ENCODE assay signal across 26 mouse cellular contexts in the genomic region with DNA sequence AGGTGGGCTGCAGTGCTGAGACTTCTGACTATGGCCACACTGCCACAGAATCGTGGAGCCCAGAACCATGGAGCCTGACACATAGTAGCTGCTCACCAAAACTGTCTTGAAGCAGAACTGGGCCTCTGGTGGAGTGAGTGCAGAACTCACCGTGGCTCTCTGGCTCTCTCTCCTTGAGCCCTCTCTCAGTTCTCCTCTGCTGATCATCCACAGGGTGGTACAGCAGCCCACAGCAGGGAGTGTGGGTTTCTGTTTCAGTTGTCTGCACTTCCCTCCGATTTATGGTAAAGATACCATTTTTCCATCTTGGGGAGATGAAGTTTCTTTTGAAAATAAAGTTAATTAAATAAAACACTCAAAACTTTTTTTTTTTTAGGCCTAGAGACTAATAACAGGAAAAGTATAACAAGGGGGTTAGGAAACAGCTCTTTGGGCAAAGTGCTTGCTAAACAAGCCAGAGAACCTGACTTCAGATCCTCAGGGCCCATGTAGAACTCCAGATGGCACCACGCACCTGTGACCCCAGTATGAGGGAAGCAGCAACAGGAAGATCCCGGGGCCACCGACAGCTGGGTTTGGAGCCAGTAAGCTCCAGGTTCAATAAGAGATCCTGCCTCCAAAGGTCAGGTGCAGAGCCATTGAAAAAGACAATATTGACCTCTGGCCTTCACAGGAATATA. TPM values are rescaled to one million over a fixed set of nuclear protein-coding genes. Genes with fewer than 3 reads are reported as not detected.
DNase-seq lines count a peak whose midpoint lies in the region; ATAC-seq and TF ChIP-seq lines count a peak whose summit lies in the region.
"Had no signal": no experiment of that assay in that cellular context is flagged by ENCODE, and none has a peak within 500 bp of the region (broad histone marks: within the 10 kb centered on the region; RNA-seq: fewer than 3 reads in every experiment).

No protein-coding gene starts in this region.

- TF ChIP-seq RAD21 in CH12.LX (IDR thresholded peaks at IDR 0.05; ENCODE audit: low read depth, low read length), result peak; percentile 55

- peaks cover 51 to 72% of the 10 kb centered on the region in 2 experiments for H3K4me1 ChIP-seq in CH12.LX (ENCODE audit: control insufficient read depth in 1 of 2, insufficient read depth in 2 of 2)
- no peaks in the 10 kb centered on the region for H3K4me1 ChIP-seq in forebrain, postnatal 0 days (ENCODE audit: insufficient read depth)

- H3K27ac ChIP-seq in CH12.LX (ENCODE audit: insufficient read depth, low read depth), result peak overlapping the region; percentile 53
- no peak overlapping the region for H3K27ac ChIP-seq in forebrain, postnatal 0 days (ENCODE audit: low read depth, low read length)
- H3K27ac ChIP-seq: embryonic facial prominence, embryonic 13.5 days; forebrain, embryonic 12.5 days; gastrocnemius, adult 2 months; hindbrain, embryonic 10.5 days; hindbrain, postnatal 0 days; left cerebral cortex, adult 2 months; liver, embryonic 14.5 days; lung, embryonic 15.5 days; neural tube, embryonic 15.5 days had no signal

- dilution Hi-C loops in CH12.LX (cut with MboI; ENCODE audit: extremely low pct_ligation_motif_present, extremely low pct_unique_long_range_greater_than_20kb, low sequenced_read_pairs), result no loop called here

- TF ChIP-seq CTCF in CH12.LX (conservative IDR thresholded peaks at IDR 0.05 in 1 of 2, IDR thresholded peaks at IDR 0.05 in 1 of 2; ENCODE audit: low read depth in 2 of 2, low read length in 2 of 2), result peak in 1 of 2 experiments; percentile 54; a peak in 2 of 4 replicates
- TF ChIP-seq CTCF in forebrain, postnatal 0 days (IDR thresholded peaks at IDR 0.05; ENCODE audit: low read depth), result no peak

- ATAC-seq in forebrain, postnatal 0 days, result no peak
- ATAC-seq: hindbrain, postnatal 0 days; Patski had no signal

- WGBS in forebrain, postnatal 0 days, result 79% methylated on average over 6 of the region's 6 CpGs

- in situ Hi-C loops in CH12.LX (cut with MboI; ENCODE audit: low pct_ligation_motif_present, low pct_unique_long_range_greater_than_20kb, low sequenced_read_pairs), result no loop called here

- no peak for TF ChIP-seq POLR2A in CH12.LX (IDR thresholded peaks at IDR 0.05; ENCODE audit: low read depth, low read length)

- H3K4me2 ChIP-seq in CH12.LX (ENCODE audit: insufficient read depth, low read depth, poor library complexity, severe bottlenecking), result peak overlapping the region; percentile 26
- H3K4me2 ChIP-seq in forebrain, postnatal 0 days (ENCODE audit: low read depth), result no peak overlapping the region
- H3K4me2 ChIP-seq: embryonic facial prominence, embryonic 13.5 days; forebrain, embryonic 12.5 days; heart, embryonic 11.5 days; lung, embryonic 15.5 days; midbrain, embryonic 11.5 days; neural tube, embryonic 15.5 days had no signal

- no peak overlapping the region for H3K9ac ChIP-seq in CH12.LX (ENCODE audit: insufficient read depth, low read depth)
- no peak overlapping the region for H3K9ac ChIP-seq in forebrain, postnatal 0 days
- H3K9ac ChIP-seq: embryonic facial prominence, embryonic 13.5 days; forebrain, embryonic 12.5 days; liver, embryonic 14.5 days; lung, embryonic 15.5 days; neural tube, embryonic 15.5 days had no signal

- H3K79me2 ChIP-seq in CH12.LX (replicated peaks; ENCODE audit: control insufficient read depth, extremely low read depth, insufficient read depth, poor library complexity, severe bottlenecking), result no peaks in the 10 kb centered on the region

- H3K27me3 ChIP-seq in CH12.LX (replicated peaks), result no peaks in the 10 kb centered on the region
- no peaks in the 10 kb centered on the region for H3K27me3 ChIP-seq in forebrain, postnatal 0 days (ENCODE audit: insufficient read depth, low read length)
- H3K27me3 ChIP-seq: lung, embryonic 15.5 days; neural tube, embryonic 15.5 days; Patski had no signal

- peak overlapping the region in 1 of 3 experiments; percentile 19 for H3K4me3 ChIP-seq in CH12.LX (replicated peaks in 1 of 3; ENCODE audit: low read depth in 2 of 3, low read length in 2 of 3, poor library complexity in 1 of 3)
- H3K4me3 ChIP-seq in forebrain, postnatal 0 days (ENCODE audit: low read depth, low read length), result no peak overlapping the region
- H3K4me3 ChIP-seq: embryonic facial prominence, embryonic 13.5 days; erythroblast, embryonic 14.5 days; forebrain, embryonic 12.5 days; gastrocnemius, adult 2 months; hindbrain, embryonic 10.5 days; left cerebral cortex, adult 2 months; lung, embryonic 15.5 days; neural tube, embryonic 15.5 days had no signal

- peaks cover 4% of the 10 kb centered on the region for H3K9me3 ChIP-seq in CH12.LX (replicated peaks; ENCODE audit: low read length)
- H3K9me3 ChIP-seq in forebrain, postnatal 0 days (ENCODE audit: low read length), result no peaks in the 10 kb centered on the region
- H3K9me3 ChIP-seq: embryonic facial prominence, embryonic 13.5 days; forebrain, embryonic 12.5 days; hindbrain, embryonic 10.5 days; lung, embryonic 15.5 days; neural tube, embryonic 15.5 days had no signal

- DNase-seq in spleen, postnatal 36 days (ENCODE audit: low spot score in 2 of 2), result peak; percentile 57 to 60
- DNase-seq in spleen, postnatal 14 days (ENCODE audit: low spot score in 2 of 2), result no peak
- DNase-seq in CH12.LX (ENCODE audit: extremely low read depth), result peak; percentile 56
- peak; percentile 62 for DNase-seq in induced T-regulatory cell, adult 2 months (ENCODE audit: low read depth)
- DNase-seq in thymus, postnatal 4 days, result peak; percentile 58
- no peak for DNase-seq in forebrain, postnatal 0 days
- DNase-seq in frontal cortex, adult 2 months (ENCODE audit: extremely low spot score in 1 of 2, low spot score in 1 of 2), result no peak
- DNase-seq: adrenal gland, adult 8-10 months; cerebellum, adult 11-12 months; cerebellum, postnatal 14 days; embryo, embryonic 11 days; gastrocnemius, adult 2 months; kidney, adult 18-20 months; lung, postnatal 36 days had no signal

- peak; percentile 53 for TF ChIP-seq EP300 in CH12.LX (IDR thresholded peaks at IDR 0.05; ENCODE audit: low read length)

- peaks cover 0 to 4% of the 10 kb centered on the region in 2 experiments for H3K36me3 ChIP-seq in CH12.LX (replicated peaks in 1 of 2; ENCODE audit: control insufficient read depth in 1 of 2, insufficient read depth in 1 of 2, low read length in 1 of 2)
- H3K36me3 ChIP-seq in forebrain, postnatal 0 days (ENCODE audit: insufficient read depth), result no peaks in the 10 kb centered on the region
- H3K36me3 ChIP-seq: embryonic facial prominence, embryonic 13.5 days; forebrain, embryonic 12.5 days; hindbrain, embryonic 10.5 days; lung, embryonic 15.5 days; neural tube, embryonic 15.5 days had no signal

TF ChIP-seq in CH12.LX, 34 proteins besides CTCF, POLR2A, EP300 and RAD21 (continues in another document):
- TF ChIP-seq KAT2A (IDR thresholded peaks at IDR 0.05; ENCODE audit: insufficient replicate concordance, low read length) (no peak), PAX5 (IDR thresholded peaks at IDR 0.05; ENCODE audit: low read length) (no peak), HCFC1 (IDR thresholded peaks at IDR 0.05; ENCODE audit: low read depth, low read length) (no peak), MAZ (IDR thresholded peaks at IDR 0.05; ENCODE audit: low read depth, low read length) (no peak), MAX (IDR thresholded peaks at IDR 0.05; ENCODE audit: low read length) (0 out of 2 replicates have a peak, but pooled peaks have one; percentile 3), ZMIZ1 (IDR thresholded peaks at IDR 0.05; ENCODE audit: low read depth, low read length) (no peak), CHD2 (IDR thresholded peaks at IDR 0.05; ENCODE audit: low read length) (no peak), IRF4 (IDR thresholded peaks at IDR 0.05; ENCODE audit: low read depth, low read length) (peak; percentile 79), USF1 (IDR thresholded peaks at IDR 0.05; ENCODE audit: low read depth, low read length) (no peak), ELF1 (IDR thresholded peaks at IDR 0.05; ENCODE audit: low read depth, low read length) (no peak), MAFK (IDR thresholded peaks at IDR 0.05; ENCODE audit: insufficient replicate concordance, low read length) (no peak), JUND (conservative IDR thresholded peaks at IDR 0.05; ENCODE audit: low read depth, low read length) (peak; percentile 28; the same call in 1 of the 2 replicates), ETS1 (conservative IDR thresholded peaks at IDR 0.05; ENCODE audit: low read depth, low read length) (0 out of 2 replicates have a peak, but pooled peaks have one; percentile 10), BHLHE40 (IDR thresholded peaks at IDR 0.05; ENCODE audit: low read depth, low read length) (peak; percentile 43; the same call in 1 of the 2 replicates), NELFE (IDR thresholded peaks at IDR 0.05; ENCODE audit: low read depth, low read length) (no peak), POLR2AphosphoS2 (IDR thresholded peaks at IDR 0.05; ENCODE audit: low read depth, low read length) (no peak), USF2 (conservative IDR thresholded peaks at IDR 0.05; ENCODE audit: low read depth, low read length) (no peak), ZKSCAN1 (IDR thresholded peaks at IDR 0.05; ENCODE audit: borderline replicate concordance, low read depth, low read length) (no peak), JUN (IDR thresholded peaks at IDR 0.05; ENCODE audit: insufficient read depth, low read depth, low read length) (no peak), CHD1 (IDR thresholded peaks at IDR 0.05; ENCODE audit: low read depth, low read length) (no peak), ZC3H11A (IDR thresholded peaks at IDR 0.05; ENCODE audit: low read depth, low read length) (no peak), TBP (conservative IDR thresholded peaks at IDR 0.05; ENCODE audit: low read depth, low read length) (no peak), NRF1 (IDR thresholded peaks at IDR 0.05; ENCODE audit: low read depth, low read length) (no peak), ZNF384 (IDR thresholded peaks at IDR 0.05; ENCODE audit: low read depth, low read length) (no peak), SMC3 (IDR thresholded peaks at IDR 0.05; ENCODE audit: low read depth, low read length) (peak; percentile 52)

RNA-seq across cellular contexts. Expression of gene Il21r, which starts 19.8 kb away (rescaled TPM):
- total RNA-seq in CH12.LX (2012; rRNA removed) (129 and 142 TPM in 2 replicates), CH12.LX (2014; rRNA removed) (95.5 and 103 TPM in 2 replicates)
- 191 and 252 TPM in 2 replicates for polyA plus RNA-seq in CH12.LX (2012; ENCODE audit: insufficient read length, low read depth)
- total RNA-seq in forebrain, postnatal 0 days (2014; rRNA removed), result 0.95 and 1.2 TPM in 2 replicates
- polyA plus RNA-seq in forebrain, postnatal 0 days (2015; fragmentation: Nextera tagmentation; extraction: Ambion mirVana), result 0.21 and 0.23 TPM in 2 replicates
- 1.2 and 1.5 TPM in 2 replicates for polyA plus RNA-seq in frontal cortex, adult 2 months (2012; rRNA removed)
- total RNA-seq: gastrocnemius, adult 2 months had no signal
- polyA plus RNA-seq: Patski had no signal

RNA-seq across cellular contexts. Expression of gene Il4ra, which starts 31.5 kb away (rescaled TPM):
- total RNA-seq in CH12.LX (2012; rRNA removed), result 15.8 and 18.2 TPM in 2 replicates
- 20.7 and 26.4 TPM in 2 replicates for total RNA-seq in CH12.LX (2014; rRNA removed)
- polyA plus RNA-seq in CH12.LX (2012; ENCODE audit: insufficient read length, low read depth), result 25.4 and 27.4 TPM in 2 replicates
- total RNA-seq in forebrain, postnatal 0 days (2014; rRNA removed), result 6.0 and 6.9 TPM in 2 replicates
- polyA plus RNA-seq in forebrain, postnatal 0 days (2015; fragmentation: Nextera tagmentation; extraction: Ambion mirVana), result 3.3 and 4.1 TPM in 2 replicates
- 3.7 and 4.8 TPM in 2 replicates for polyA plus RNA-seq in frontal cortex, adult 2 months (2012; rRNA removed)

Comparison
In these comparisons a context has a peak if more than half of its experiments do, and no peak if none do; other contexts are left out.
1. DNase-seq: peak in spleen, postnatal 36 days (2 of 2), CH12.LX (single experiment), induced T-regulatory cell, adult 2 months (single experiment) and thymus, postnatal 4 days (single experiment); none in spleen, postnatal 14 days (0 of 2), forebrain, postnatal 0 days (single experiment) and frontal cortex, adult 2 months (0 of 2).
2. RNA of gene Il21r, which starts 19.8 kb away (polyA plus RNA-seq): 191 to 252 TPM in CH12.LX; 1.2 to 1.5 TPM in frontal cortex, adult 2 months and 0.21 to 0.23 TPM in forebrain, postnatal 0 days; every median in the first group is over 10 times any median in the second.